Mouse (Mus musculus): ENCODE measurements at regions not wholly inside any gene's neighbourhood (a gene's known extent, or its start where the extent isn't known, plus 50 kb on each side); places are given as distances from the start of the nearest gene placed in this dataset.

GRCm38 (mm10) chr15:90308869-90309268 is 84.8 kb downstream of the Alg10b start:
- TF ChIP-seq POLR2A (IDR thresholded peaks at IDR 0.05; ENCODE audit: low read depth, low read length) (no peak), CTCF (IDR thresholded peaks at IDR 0.05; ENCODE audit: extremely low read depth, insufficient read length, insufficient replicate concordance, low read depth, low read length) (no peak)
